Mouse (Mus musculus) stomach, postnatal 0 days (tissue): ENCODE results near the gene Abat.

ENCODE experiments used
- CTCF ChIP-seq: IDR thresholded peaks from 2 replicates; pipeline ENCODE4 v1.5.1; 2016; ENCODE audit warnings: antibody characterized with exemption, low read depth, mild to moderate bottlenecking, moderate library complexity
- EP300 ChIP-seq: optimal IDR thresholded peaks from 2 replicates; pipeline ENCODE3; 2016; ENCODE audit warnings: antibody characterized with exemption

DNA sequence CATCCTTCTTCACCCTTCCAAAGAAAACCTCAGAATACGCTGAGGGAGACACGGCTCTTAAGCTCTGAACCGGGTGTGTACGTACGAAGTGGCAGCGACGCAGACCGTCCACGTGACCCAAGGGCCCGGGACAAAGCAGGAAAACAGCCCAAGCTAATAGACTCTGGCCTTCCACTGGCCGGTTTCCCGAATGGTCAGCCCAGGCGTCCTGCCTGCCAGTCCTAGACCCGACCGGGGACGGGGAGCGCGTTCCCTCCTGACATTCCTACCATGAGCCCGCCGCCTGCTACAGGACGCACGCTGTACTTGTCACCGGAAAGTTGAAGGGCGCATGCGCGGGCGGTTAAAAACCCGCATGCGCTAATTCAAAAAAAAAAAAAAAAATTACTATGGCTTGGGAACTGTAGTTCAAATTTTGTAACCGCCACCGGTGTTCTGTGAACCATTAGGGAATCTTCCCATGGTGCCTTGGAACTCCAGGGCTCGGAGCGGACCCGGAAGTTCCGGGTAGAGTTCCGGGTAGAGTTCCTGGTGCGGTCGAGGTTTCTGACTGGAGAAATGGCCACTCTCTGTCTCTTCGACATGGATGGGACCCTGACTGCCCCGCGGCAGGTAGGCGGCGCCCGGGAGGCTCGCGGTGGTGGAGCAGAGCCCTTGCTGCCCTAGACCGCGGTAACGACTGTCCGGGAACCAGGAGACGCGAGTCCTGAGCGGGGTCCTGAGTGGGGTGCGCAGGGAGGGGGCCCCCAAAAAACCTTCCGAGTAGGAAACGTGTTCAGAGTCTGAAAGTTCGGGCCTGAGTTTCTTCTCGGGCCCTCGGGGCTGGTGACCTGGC, 124.2 kb downstream of the Abat start, which contains the start of the genes Pmm2 and Tmem186:
- no peak for TF ChIP-seq EP300
- TF ChIP-seq CTCF = peak; percentile 48
